Mouse (Mus musculus) left cerebral cortex, adult 18-20 months (tissue): ENCODE measurements at regions not wholly inside any gene's neighbourhood (a gene's known extent, or its start where the extent isn't known, plus 50 kb on each side); places are given as distances from the start of the nearest gene placed in this dataset.

Source experiments
- DNase-seq, 2 experiments: peaks; one replicate each; pipeline ENCODE4 v3.0.0; 2021 to 2022; ENCODE audit warnings: low spot score in 2 of 2, mixed read lengths in 1 of 2

- peak; percentile 19 to 43 for DNase-seq
Observed at GRCm38 (mm10) chr3:123754011-123754610, 63.5 kb upstream of the Ndst3 start.

- no peak for DNase-seq
Observed at GRCm38 (mm10) chr3:123754927-123755326, 64.3 kb upstream of the Ndst3 start.

DNA sequence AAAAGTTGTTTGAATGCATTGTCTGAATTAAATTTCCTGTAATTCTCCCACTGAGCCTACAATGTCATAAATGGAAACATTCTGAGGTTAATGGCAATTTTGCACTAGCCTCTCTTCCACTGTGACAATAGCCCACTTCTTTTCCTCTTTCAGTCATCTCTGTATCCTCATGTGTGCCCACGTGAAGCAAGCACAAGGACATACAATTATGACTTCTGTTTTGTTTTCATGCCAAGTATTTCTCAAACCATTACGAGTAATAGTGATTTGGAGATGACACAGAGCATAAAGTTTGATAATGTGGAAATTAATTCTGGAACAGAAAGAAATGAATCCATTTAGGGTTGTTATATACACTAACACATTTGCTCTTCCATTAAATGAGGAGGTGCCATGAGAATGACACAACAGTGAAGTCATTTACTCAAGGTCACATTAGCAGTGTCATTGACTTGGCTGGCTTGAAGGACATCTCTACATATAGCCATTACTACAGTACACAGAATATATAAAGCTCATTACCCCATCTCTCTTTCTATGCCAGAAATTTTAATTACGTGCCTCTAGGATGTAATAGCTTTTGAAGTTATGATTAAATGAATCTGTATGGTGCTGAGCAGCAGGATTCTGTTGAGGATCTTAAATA lies 75.4 kb upstream of the Ndst3 start:
- no peak for DNase-seq

DNA sequence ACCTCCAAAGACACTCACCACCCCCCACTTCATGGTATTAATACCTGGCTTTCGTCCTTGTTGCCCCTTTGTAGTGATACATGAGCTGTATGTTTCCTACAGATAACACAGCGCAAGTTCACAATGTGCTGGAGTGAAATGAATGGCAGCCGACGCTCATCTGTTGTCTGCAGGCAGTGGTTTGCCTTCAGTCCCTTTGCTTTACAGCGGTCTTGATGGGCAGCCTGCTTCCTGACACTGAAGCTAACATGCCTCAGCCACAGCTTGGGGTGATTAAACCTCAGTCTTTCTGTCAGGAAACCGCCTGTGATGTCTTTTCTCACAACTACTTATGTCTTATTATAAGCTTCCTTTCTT lies 75.9 kb upstream of the Ndst3 start:
- no peak for DNase-seq

GRCm38 (mm10) chr3:123780507-123780906 lies 89.9 kb upstream of the Ndst3 start:
- DNase-seq, result no peak

DNA sequence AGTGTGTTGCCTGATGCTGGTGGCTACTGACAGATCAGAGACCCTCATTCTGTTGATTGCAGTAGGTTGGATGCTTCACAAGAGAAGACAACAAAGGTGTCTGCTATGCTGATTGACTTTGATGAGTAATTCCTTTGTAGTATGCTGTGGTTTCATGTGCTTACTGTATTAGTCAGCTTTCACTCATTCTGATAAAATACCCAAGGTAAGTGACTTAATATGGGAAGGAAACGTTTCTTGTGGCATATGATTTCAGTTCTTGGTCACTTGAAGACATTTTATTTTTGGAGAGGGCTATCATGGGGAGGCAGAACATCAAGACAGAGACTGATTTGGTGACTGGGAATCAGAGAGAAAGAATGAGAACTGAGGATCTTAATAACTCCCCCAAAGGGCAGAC lies 90.9 kb upstream of the Ndst3 start:
- DNase-seq, result no peak

GRCm38 (mm10) chr3:123784127-123784526 lies 93.5 kb upstream of the Ndst3 start:
- no peak for DNase-seq

DNA sequence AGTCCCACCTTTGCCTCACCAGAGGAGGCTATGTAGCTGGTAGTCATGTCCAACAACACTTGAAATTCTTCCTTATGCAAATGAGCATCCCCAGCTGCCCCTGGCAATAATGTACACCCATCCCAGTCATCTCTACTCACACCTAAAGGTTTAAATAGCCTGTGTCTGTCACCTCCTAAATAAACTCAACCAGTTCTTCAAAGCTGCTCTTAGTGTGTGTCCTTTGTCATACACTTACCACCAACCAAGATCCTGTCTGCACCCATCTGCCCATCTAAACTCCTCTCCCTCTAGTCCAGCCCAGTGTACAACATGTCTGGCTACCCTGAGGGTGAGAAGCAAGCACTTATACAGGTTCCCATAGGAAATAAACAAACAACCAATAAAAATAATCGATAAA lies 103.4 kb upstream of the Ndst3 start:
- DNase-seq, result no peak

GRCm38 (mm10) chr3:123805338-123805737 lies 114.7 kb upstream of the Ndst3 start:
- DNase-seq, result no peak

DNA sequence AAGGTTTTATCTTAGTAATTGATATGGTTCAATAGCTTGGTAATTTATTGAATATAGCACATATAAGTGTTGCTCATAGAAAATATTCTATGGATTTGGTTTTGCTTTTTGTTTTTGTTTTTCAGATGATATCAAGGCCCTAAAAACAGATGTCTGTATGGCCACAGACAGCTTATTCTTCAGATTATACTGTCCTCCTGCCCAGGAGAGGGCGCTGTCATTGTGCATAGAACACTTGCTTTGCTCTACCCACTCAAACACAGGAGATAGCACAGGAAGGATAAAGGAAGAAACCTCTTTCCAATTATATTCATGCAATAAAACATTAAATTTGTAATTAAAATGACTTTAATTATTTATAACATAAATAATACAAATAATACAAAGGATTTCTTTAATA lies 115.4 kb upstream of the Ndst3 start:
- DNase-seq, result no peak

DNA sequence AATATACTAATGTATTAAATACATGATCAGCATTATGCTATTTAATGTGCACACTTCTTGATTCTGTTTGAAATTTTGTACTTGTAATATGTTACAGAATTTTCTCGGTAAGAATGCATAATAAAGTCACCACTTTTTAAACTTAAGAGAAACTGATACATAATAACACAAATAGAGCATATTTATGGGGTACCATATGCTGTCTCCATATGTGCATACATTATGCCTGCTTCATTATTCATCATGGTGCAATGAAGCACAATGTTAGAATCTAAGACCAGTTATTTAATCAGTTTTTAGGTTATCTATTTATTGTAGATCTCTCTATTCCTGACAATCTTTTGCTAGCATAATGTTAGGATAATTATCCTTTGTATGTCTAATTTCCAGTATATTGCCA lies 115.9 kb upstream of the Ndst3 start:
- no peak for DNase-seq

- DNase-seq, result no peak
Observed at GRCm38 (mm10) chr3:123810018-123810942, 119.6 kb upstream of the Ndst3 start.

- DNase-seq, result no peak
Observed at GRCm38 (mm10) chr3:123810943-123811499, 120.4 kb upstream of the Ndst3 start.

GRCm38 (mm10) chr3:123828790-123829189 lies 138.1 kb upstream of the Ndst3 start:
- DNase-seq, result no peak

- no peak for DNase-seq
Observed at GRCm38 (mm10) chr3:123838385-123839170, 147.9 kb upstream of the Ndst3 start.

DNA sequence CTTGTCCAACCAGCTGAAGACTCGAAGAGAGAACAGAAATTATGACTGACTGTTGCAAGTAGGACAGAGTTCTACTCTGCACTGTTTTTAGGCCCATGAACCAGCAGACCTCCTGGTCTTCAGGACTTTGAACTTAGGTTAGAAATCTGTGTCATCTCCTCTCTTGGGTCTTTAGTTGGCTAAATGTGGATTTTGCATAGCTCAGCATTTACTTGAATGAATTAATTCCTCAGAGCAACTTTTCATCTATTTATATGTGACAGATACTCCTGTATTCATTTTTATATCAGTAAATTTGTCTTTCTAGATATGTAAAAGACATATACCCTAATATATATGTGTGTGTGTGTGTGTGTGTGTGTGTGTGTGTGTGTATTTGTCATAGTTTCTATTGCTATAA lies 155.9 kb upstream of the Ndst3 start:
- DNase-seq, result no peak

DNA sequence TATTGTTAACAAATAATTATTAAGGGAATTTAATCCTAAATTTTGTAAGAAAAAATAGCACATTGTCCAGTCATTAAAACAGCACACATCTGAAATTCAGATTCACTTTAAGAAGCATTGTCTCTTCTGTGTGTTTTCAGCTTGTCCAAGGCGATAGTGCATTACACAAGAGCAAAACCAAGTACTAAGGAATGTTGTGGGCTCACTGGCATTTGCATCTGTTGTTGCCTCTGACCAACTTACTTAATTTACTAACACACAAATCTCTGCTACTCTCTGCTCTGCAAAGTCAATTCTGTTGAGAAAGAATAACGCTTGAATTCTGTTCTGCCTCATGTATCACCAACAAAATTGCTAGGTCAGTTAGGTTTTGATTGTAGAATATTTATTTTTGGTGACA lies 158.0 kb upstream of the Ndst3 start:
- no peak for DNase-seq

DNA sequence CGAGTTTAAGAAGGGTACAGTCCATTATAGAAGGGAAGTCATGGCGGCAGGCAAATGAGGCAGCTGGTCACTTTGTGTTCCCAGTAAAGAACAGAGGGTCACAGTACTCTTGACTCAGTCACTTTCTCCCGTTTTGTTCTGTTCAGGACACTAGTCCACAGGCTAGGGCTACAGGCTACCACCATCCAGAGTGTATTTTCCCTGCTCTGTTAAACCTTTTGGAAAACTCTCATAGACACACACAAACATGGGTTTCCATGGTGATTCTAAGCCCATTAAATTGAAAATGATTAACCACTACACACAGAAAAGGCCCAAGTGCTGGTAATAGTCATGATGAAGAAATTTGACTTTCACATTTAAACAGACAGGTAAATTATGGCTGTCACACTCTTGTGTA lies 162.2 kb upstream of the Ndst3 start:
- no peak for DNase-seq

- DNase-seq, result no peak
Observed at GRCm38 (mm10) chr3:123873709-123874108, 183.1 kb upstream of the Ndst3 start.

GRCm38 (mm10) chr3:123893691-123894090 lies 203.0 kb upstream of the Ndst3 start:
- no peak for DNase-seq
